7 mouse cellular contexts compared by ENCODE assay signal in genomic region chr19:4614305-4615150, GRCm38 (mm10). TPM values are rescaled to one million over a fixed set of nuclear protein-coding genes. Genes with fewer than 3 reads are reported as not detected.
DNase-seq lines count a peak whose midpoint lies in the region; ATAC-seq and TF ChIP-seq lines count a peak whose summit lies in the region.

No protein-coding gene starts in this region.

- no peak for TF ChIP-seq CTCF in spleen, adult 2 months (IDR thresholded peaks at IDR 0.05; ENCODE audit: extremely low read depth, insufficient read depth, insufficient read length, insufficient replicate concordance)

- peak overlapping the region; percentile 55; the same call in 1 of the 2 replicates for H3K4me3 ChIP-seq in spleen, adult 2 months (ENCODE audit: extremely low read depth, insufficient read depth, insufficient read length)
- peak overlapping the region; percentile 92 for H3K4me3 ChIP-seq in hindbrain, embryonic 16.5 days (ENCODE audit: low read length)
- H3K4me3 ChIP-seq in lung, embryonic 16.5 days (ENCODE audit: low read length) = peak overlapping the region; percentile 90

- DNase-seq in spleen, adult 2 months (ENCODE audit: low read depth in 1 of 2, low spot score in 2 of 2) = no peak
- DNase-seq in spleen, postnatal 4 days (ENCODE audit: low spot score in 2 of 2) = no peak
- peak; percentile 47 for DNase-seq in embryo, embryonic 10 days (ENCODE audit: low spot score)
- DNase-seq in adipocyte (ENCODE audit: low spot score) = no peak

- WGBS in spleen, adult 2 months = 26% methylated on average over 46 of the region's 49 CpGs
- 21% methylated on average over 36 of the region's 49 CpGs for WGBS in hindbrain, embryonic 16.5 days
- 19% methylated on average over 37 of the region's 49 CpGs for WGBS in lung, embryonic 16.5 days

- peak overlapping the region; percentile 98 for H3K9ac ChIP-seq in hindbrain, embryonic 16.5 days (ENCODE audit: low read depth, low read length)
- H3K9ac ChIP-seq in lung, embryonic 16.5 days (ENCODE audit: low read length) = peak overlapping the region; percentile 95

- H3K4me2 ChIP-seq in hindbrain, embryonic 16.5 days (ENCODE audit: low read length) = peak overlapping the region; percentile 89
- H3K4me2 ChIP-seq in lung, embryonic 16.5 days (ENCODE audit: low read depth, low read length) = peak overlapping the region; percentile 86

- H3K27ac ChIP-seq in spleen, adult 2 months (ENCODE audit: insufficient read depth, low read length) = no peak overlapping the region
- H3K27ac ChIP-seq in hindbrain, embryonic 16.5 days (ENCODE audit: low read depth, low read length) = peak overlapping the region; percentile 94
- H3K27ac ChIP-seq in lung, embryonic 16.5 days (ENCODE audit: low read length) = peak overlapping the region; percentile 93

- H3K27me3 ChIP-seq in spleen, adult 2 months (ENCODE audit: control insufficient read depth, insufficient read depth, low read length) = no peaks in the 10 kb centered on the region
- 0 out of 2 replicates have a peak, but pooled peaks cover 2% of the 10 kb centered on the region for H3K27me3 ChIP-seq in hindbrain, embryonic 16.5 days (replicated peaks; ENCODE audit: control insufficient read depth, insufficient read depth, low read length)
- H3K27me3 ChIP-seq in lung, embryonic 16.5 days (ENCODE audit: control insufficient read depth, insufficient read depth, low read depth, low read length) = no peaks in the 10 kb centered on the region

- no peaks in the 10 kb centered on the region for H3K9me3 ChIP-seq in hindbrain, embryonic 16.5 days (ENCODE audit: control insufficient read depth, low read length)
- H3K9me3 ChIP-seq in lung, embryonic 16.5 days (ENCODE audit: control insufficient read depth, low read length) = no peaks in the 10 kb centered on the region

- ATAC-seq in hindbrain, embryonic 16.5 days = peak; percentile 11; the same call in 1 of the 2 replicates
- peak; percentile 16; the same call in 1 of the 2 replicates for ATAC-seq in lung, embryonic 16.5 days (ENCODE audit: low read depth)
- ATAC-seq in inflammation-experienced regulatory T-cells, adult 6 months = no peak

- H3K36me3 ChIP-seq in spleen, adult 2 months (ENCODE audit: control insufficient read depth, insufficient read depth, low read length) = no peaks in the 10 kb centered on the region
- peaks cover 20% of the 10 kb centered on the region for H3K36me3 ChIP-seq in hindbrain, embryonic 16.5 days (ENCODE audit: control insufficient read depth, insufficient read depth, low read length)
- peaks cover 22% of the 10 kb centered on the region for H3K36me3 ChIP-seq in lung, embryonic 16.5 days (ENCODE audit: control insufficient read depth, insufficient read depth, low read length)

- TF ChIP-seq POLR2A in spleen, adult 2 months (IDR thresholded peaks at IDR 0.05; ENCODE audit: low read depth, low read length) = no peak

- H3K4me1 ChIP-seq in spleen, adult 2 months (ENCODE audit: control insufficient read depth, insufficient read depth, insufficient read length) = peaks cover 2% of the 10 kb centered on the region
- H3K4me1 ChIP-seq in hindbrain, embryonic 16.5 days (ENCODE audit: control insufficient read depth, insufficient read depth, low read depth, low read length) = peaks cover 32% of the 10 kb centered on the region
- H3K4me1 ChIP-seq in lung, embryonic 16.5 days (replicated peaks; ENCODE audit: control insufficient read depth, insufficient read depth, low read length) = peaks cover 20% of the 10 kb centered on the region

RNA-seq across cellular contexts. Expression of gene Lrfn4, which starts 0.9 kb away (rescaled TPM):
- 3.0 and 4.0 TPM in 2 replicates for polyA plus RNA-seq in spleen, adult 2 months (2012; rRNA removed)
- 8.0 and 10.5 TPM in 2 replicates for polyA plus RNA-seq in hindbrain, embryonic 16.5 days (2015; fragmentation: Nextera tagmentation; extraction: Ambion mirVana)
- 3.4 and 4.1 TPM in 2 replicates for polyA plus RNA-seq in lung, embryonic 16.5 days (2015; fragmentation: Nextera tagmentation; extraction: Ambion mirVana)
- under 1 TPM in 1 of 3 experiments, not detected in 2; 0.18 TPM for polyA plus RNA-seq in inflammation-experienced regulatory T-cells, adult 6 months (2017; shearing (Covaris generic))

RNA-seq across cellular contexts. Expression of gene Rce1, which starts 10.9 kb away (rescaled TPM):
- 59.7 and 83.0 TPM in 2 replicates for polyA plus RNA-seq in spleen, adult 2 months (2012; rRNA removed)
- 51.8 and 54.8 TPM in 2 replicates for polyA plus RNA-seq in hindbrain, embryonic 16.5 days (2015; fragmentation: Nextera tagmentation; extraction: Ambion mirVana)
- polyA plus RNA-seq in lung, embryonic 16.5 days (2015; fragmentation: Nextera tagmentation; extraction: Ambion mirVana) = 68.3 and 70.1 TPM in 2 replicates
- polyA plus RNA-seq in inflammation-experienced regulatory T-cells, adult 6 months (2017; shearing (Covaris generic)) = 10 to 100 TPM; 41.4 to 48.1 (median 42.1) TPM
